Mouse (Mus musculus): ENCODE measurements at regions not wholly inside any gene's neighbourhood (a gene's known extent, or its start where the extent isn't known, plus 50 kb on each side); places are given as distances from the start of the nearest gene placed in this dataset.

DNA sequence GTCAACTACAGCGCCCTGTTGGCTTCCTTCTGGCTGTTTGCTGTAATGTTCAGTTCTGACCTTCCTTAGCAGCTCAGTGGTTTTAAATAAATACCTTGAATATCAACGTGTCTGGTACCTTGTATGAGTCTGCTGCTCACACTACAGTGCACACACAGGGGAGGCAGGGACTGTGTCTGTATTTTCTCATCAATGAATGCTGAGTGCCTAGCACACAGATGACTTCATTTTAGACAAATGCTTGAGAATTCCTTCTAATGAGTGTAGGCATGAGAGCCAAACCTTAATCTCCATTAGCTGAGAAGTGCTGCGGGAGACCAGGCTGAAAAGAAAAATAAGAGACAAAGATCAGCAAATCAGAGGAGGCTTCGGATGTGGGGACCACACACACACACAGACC lies 162.0 kb upstream of the Hmga2 start:
- TF ChIP-seq CTCF (IDR thresholded peaks at IDR 0.05; ENCODE audit: borderline replicate concordance, extremely low read depth, insufficient read depth, insufficient read length) (no peak), POLR2A (IDR thresholded peaks at IDR 0.05; ENCODE audit: borderline replicate concordance, extremely low read depth, insufficient read depth, insufficient read length, poor library complexity, severe bottlenecking) (no peak)
